Mouse (Mus musculus): ENCODE results near the gene Tsen54.
"Not testable (repeated sequence)": the region's sequence is repeated elsewhere in the genome, so short reads cannot be mapped to it uniquely, and the experiment has no call there.

Tsen54 gene

DNA sequence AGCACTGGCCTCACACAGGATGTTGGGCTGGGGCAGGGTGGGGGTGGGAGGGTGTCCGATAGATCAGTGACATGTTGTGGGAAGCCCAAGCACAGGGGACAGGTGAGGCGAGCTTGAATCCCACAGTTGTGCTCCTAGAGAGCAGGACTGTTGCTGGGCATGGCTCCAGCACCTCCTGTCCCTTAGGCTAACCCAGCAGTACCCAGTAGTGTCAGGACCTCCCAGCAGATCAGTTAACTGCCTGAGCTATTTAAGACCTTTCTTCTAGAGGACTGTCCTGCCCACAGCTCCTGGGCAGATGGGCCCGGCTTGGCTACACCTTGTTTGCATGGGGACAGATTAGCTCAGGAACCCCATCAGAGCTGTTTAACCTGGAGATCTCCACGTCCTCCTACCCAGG, 14.5 kb downstream of the Tsen54 start:
- DNase-seq (ENCODE audit: low spot score) = no peak

DNA sequence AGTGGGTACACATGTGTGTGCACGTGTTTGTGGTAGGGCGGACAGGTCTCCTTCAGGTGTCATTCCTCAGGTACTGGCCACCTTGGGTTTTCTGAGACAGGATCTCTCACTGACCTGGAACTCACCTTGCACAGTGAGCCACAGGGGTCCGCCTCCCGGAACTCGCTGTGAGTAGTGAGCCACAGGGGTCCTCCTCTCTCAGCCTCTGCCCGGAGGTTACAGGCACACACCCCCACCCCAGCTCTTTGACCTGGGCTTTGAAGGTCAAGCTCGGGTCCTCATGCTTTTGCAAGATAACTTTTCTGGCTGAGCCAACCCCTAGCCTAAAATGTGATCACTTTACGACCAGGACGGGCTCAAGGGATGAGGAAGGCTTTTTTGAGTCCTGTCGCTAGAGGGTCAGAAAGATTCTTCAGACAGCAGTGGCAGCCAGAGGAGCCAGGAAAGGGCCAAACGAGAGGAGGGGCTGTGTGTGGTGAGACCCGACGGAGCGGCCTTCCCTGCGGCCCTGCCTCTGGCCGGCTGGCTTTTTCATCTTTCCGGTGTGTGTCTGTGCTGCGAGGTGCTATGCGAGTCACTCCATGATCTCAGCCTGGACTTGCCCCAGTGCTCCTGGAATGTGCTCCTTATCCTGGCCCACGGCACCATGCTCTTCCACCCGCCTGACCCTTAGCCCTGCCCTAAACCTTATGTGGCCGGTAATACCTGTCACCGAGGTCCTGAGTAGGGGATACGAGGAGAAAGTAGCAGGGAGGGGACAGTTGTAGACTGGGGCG, 16.2 kb downstream of the Tsen54 start:
- DNase-seq (ENCODE audit: low spot score) = no peak

DNA sequence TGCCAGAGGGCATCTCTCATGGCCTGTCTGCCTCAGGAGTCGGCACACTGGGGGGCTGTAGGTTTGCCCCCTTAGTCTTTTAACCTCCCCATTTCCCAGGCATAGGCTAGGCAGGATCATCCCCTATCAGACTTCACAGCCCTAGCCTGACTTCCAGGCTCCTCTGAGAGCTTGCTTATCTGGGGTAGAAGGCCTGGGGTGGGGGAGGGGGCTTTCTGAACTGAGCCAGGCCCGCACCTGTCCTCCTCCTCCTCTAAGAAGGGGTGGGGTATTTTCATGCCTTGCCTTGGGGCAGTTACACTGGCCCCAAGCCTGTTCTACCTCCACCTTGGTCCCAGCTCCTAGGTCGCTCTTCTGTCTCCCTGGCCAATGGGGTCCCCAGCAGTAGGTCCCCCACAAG, 17.0 kb downstream of the Tsen54 start:
- DNase-seq (ENCODE audit: low spot score) = no peak

DNA sequence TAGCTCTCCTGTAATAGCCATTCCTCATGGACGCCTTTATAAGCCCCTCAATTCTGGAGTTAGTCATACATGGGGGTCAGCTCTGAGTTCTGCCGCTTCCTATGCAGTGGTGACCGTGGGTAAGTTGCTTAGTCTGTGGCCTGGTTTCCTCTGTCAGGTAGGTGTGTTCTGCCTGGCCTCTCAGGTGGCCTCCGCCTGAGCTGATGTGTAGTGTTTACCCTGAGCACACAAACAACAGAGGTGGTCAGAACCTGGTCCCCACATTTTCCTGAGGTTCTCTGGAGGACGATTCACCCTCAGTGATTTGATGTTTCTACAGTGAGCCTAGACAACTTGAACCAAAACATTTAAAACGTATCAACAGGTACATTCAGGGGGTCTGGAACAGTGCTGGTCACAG, 17.5 kb downstream of the Tsen54 start:
- DNase-seq (ENCODE audit: low spot score) = no peak

DNA sequence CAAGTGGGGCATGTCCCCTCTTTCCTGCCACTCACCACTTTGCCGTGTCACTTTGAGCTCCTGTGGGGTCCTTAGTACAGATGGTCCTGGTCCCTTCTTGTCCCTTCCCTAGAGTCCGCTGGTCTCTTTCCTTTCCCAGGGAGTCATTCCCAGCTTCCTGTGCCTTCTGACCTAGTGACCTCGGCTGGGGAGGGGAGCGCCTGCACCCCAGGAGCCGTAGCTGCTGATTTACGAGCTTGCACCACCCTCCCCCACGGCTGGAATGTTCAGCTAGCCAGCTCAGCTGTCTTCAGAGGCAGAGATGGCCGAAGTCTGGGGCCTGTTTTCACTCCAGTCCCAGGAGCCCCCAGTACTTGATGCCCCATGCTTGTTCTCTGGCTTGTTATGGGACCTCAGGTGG, 18.0 kb downstream of the Tsen54 start:
- DNase-seq (ENCODE audit: low spot score) = no peak

DNA sequence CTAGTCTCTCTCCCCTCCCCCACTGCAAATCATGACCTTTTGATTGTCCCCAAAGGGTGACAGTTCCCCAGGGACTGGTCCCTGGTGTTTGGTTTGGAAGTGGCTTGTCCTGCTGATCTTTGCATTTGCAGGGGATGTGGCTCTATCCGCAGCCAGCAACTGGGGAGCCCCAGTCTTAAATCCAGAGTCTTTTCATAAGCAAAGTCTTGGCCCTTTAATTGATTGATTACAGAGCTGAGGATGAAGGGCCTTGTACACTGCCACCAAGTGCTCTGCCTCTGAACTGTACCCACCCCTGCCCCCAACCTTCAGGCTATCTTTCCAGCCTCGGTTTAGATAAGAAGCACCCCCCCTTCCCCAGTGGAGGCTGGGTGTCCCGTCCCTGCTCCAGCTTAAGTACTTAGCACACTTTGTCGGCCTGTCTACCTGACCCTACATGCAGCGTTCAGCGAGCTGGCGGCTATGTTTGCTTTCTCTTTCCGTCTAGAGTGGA, 18.5 kb downstream of the Tsen54 start:
- no peak for DNase-seq (ENCODE audit: low spot score)

DNA sequence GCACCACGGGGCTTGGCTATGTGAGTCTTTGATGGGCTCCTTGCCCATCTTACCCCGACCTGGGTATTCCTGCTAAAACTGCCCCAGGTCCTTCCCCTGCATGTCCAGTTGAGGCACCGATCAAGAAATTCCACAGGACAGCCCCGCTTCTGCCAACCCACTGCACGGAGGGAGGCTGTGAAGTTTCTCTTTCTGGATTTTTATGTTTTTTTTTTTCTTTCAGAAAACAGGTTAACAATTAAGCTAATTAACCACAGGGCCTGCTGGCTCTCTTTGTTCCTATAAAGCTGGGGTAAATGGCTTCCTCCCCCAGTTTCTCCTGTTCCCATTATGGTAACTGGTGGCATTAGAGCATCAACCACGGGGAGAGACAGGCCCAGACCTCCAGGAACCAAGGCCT, 19.5 kb downstream of the Tsen54 start:
- DNase-seq (ENCODE audit: low spot score) = no peak

DNA sequence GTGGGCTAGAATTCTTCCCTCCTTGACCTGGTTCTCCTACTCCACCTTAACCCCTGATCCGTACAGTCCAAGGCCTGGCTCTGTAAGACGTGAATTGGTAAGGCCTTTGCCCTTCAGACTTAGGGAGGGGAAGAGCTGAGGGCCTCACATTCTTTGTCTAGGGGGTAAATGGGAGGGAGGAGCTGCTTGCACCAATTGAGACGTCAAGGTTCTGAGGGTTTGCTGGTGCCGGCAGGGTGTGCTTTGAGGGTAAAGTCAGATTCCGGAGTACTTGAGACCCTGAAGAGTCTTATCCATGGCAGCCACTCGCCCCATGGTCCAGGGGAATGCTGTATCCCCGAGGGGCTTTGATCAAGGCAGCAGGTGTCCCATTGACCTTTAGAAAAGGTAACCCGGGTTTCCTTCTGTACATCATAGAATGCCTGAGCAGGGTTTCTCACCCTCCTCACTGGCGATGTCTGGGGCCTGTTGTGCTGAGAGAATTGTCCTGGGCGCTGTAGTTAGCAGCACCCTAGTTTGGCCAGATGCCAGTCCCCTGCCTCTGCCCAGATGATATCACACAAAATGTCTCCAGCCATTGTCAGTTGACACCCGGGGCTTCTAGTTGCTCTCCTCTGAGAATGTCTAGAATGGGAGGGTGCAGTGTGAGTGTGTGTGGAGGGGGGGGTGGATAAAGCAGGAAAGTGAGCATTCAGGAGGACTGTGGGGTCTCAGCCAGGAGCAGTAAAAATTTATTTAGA, 22.3 kb downstream of the Tsen54 start:
- no peak for DNase-seq (ENCODE audit: low spot score)

DNA sequence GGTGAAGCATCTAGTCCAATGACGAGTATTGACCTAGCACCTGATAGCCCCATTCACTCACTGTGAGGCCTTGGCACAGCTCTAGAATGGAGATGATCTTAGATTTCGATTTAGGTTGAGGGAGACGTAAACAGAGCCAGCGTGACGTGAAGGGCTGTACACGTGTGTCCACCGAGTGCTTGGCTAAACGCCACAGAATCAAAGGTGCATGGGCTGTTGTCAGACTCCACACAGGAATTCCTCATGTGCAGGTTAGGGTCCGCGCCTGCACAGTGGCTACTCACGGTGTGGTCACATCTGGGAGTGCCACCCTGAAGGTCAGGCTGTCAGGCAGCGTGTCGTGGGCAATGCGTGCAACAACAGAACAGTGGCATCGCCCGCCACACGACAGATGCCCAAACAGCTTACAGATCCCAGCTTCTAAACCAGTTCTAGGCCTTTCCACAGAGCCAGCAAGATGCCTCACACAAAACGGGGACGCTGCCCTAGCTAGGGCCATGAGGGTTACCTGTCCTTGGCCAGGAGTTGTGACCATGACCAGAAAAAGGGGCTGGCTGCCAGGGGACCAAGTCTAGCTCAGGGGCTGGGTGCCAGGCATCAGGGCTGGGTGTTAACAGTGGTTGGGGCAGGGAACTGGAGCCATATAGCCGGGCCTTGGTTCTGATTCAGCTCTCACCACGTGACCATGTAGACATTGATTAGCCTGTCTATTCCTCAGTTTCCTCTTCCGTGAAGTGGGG, 23.3 kb downstream of the Tsen54 start:
- DNase-seq (ENCODE audit: low spot score) = no peak

DNA sequence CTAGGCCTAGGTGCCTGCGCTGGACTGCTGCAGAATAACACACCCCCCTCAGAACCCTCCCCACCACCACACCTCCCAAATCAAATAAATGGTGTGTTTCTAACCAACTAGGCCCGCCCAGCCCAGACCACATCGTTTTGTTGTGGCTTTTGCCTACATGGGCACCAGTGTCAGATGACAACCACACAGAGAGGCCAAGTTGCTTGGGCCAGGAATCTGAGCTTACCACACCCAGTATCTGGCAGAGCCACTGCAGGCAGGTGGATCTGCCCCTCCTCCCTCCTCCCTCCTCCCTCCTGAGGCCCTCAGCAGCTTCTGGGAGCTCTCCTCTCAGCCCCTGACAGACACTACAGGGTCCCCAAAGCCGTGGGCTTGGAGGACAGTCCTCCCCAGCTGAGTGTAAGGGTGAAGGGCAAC, 24.4 kb downstream of the Tsen54 start:
- no peak for DNase-seq (ENCODE audit: low spot score)

DNA sequence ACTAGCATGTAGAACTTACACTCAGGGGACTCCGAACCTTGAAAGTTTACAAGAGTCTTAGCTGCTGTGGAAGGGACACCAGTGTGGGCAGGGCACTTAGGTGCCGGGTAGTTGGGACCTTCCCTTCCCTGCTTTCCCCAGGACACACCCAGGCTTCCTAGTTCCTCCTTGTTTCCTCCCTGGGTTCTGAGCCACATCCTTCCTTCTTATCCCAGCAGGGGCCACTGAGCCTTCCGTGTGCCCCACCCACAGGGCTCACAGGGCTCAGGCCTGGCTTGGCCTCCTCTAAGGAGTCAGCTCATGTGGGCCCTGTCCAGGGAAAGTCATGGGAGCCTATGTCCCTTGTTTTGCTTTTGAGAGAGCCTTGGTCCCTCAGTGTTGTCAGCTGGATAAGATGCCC, 25.2 kb downstream of the Tsen54 start:
- no peak for DNase-seq (ENCODE audit: low spot score)

DNA sequence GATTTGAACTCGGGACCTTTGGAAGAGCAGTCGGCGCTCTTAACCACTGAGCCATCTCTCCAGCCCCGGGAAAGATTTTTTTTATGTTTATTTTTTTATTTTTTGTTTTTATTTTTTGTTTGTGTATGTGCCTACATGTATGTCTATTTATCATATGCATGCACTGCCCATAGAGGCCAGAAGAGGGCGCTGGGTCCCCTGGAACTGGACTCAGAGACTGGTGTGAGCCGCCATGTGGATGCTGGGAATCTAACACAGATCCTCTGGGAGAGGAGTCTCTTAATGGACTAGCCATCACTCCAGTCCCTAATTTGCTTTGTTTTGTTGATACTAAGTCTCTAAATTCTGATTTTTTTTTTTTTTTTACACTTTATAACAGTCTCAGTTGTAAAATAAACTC, 26.5 kb downstream of the Tsen54 start:
- DNase-seq (ENCODE audit: low spot score) = no peak

DNA sequence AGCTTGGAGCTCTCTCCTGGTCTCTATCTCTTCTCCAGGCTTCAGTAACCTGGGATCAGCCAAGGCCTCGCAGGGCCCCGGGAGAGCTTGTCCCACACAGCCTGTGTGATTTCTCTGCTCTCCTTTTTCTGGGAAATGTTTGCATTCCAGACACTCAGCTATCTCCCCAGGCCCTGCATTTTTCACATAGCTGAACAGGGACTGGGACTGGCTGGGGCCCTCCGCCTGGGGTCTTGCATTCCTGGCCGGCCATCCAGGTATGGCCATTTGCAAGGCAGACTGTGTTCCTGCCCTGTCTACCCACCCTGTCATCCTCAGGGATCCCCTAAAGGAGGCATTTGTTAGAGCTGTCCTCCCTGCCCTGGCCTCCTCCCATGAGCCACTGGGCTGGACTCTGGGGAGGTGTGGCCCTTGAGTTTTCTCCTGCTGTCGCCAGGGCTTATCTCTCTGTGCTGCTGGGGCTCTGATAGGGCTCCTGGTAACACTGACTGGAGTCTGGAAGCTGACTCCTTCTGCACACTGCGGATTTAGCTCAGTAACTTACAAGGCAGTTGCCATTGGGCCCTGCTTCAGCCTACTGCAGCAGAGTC, 27.5 kb downstream of the Tsen54 start:
- DNase-seq (ENCODE audit: low spot score) = peak; percentile 67

DNA sequence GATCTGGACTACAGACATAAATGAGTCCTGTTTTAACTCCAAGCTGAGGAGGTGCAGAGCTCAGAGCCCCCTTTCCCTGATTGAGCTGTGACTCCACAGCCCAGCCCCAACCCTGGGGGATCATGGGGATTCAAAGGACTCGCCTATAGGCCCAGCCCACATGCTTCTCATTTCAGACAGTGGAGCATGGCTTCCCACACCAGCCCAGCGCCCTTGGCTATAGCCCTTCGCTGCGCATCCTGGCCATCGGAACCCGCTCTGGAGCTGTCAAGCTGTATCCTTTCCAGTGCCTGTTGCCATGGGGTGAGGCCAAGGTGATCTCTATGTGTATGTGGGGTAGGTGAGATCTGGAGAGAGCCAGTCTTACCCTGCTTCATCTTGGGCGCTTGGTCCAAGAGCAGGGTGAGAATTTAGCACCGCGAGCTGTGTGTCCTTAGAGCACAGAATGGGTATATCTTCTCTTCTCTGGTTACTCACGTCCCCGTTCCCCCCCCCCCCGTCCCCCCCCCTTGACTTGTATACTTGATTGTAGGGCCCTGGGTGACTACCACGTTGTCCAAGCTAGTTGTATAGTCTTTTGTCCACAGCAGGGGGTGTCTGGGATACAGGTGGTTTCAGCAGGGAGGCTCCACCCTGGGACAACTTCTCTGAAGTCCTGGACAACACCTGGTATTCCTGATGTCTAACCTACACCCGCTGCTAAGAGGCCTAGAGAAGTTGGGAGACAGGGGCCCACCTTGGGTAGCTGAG, 28.8 kb downstream of the Tsen54 start:
- DNase-seq (ENCODE audit: low spot score) = no peak

DNA sequence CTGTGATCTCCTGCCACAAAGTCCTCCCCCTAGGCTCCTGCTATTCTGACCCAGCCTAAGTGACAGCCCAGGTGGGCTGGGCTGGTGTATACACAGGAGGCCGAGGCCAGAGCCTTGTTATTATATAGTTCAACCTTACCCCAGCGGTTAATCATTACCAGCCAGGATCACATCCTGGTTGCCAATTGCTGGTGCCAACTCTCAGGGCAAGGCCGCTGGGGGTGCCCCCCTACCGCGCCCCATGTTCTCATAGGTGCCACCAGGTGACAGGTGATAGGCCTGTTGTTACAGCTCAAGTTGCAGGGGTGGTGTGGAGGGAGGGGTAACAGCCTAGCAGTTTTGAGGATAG, 29.3 kb downstream of the Tsen54 start:
- no peak for DNase-seq (ENCODE audit: low spot score)

DNA sequence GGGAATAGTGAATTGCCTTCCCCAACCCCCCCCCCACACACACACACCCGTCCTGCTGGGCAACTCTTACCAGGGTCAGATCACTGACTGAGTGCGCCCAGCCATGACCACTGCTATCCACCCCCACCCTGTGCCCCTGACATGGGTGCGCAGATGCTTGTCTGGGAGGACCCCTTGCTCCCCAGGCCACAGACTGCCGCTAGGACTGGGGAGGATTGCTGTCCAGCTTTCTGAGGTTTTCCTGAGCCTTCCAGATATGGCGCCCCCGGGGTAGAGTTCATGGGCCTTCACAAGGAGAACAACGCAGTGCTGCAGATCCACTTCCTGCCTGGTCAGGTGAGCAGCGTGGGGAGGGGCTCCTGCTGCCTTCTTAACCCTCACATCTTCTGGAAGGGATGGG, 29.7 kb downstream of the Tsen54 start:
- no peak for DNase-seq (ENCODE audit: low spot score)

DNA sequence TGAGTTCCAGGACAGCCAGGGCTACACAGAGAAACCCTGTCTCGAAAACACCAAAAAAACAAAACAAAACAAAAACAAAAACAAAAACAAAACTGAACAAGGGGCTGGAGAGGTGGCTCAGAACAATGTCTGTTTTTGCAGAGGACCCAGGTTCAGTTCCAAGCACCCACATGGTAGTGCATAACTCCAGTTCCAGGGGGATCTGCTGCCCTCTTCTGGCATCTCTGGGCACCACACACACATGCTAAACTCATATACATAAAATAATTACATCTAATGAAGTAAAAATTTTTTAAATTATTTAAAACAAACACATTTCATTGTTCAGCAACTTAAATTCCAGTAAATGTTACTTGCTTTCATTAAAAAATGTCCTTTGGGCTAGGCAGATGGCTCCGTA, 31.3 kb downstream of the Tsen54 start:
- DNase-seq (ENCODE audit: low spot score) = no peak

DNA sequence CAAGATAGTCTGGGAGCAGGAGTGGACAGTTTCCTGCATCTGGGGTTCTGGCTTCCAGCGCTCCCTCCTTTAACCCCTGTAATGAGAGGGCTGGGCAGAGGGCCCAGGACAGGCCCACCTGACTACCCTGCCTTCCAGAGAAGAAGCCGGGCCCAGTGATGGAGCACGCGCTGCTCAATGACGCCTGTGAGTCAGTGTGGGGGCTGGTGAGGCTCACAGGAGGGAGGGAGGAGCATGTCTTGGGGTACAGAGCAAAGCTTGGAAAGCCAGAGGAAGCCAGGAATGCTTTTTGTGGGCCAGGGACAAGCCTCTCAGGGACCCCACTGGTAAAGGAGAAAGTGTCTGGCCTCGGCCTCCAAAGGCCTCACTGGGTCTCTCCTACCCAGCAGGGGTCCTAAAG, 40.1 kb downstream of the Tsen54 start:
- no peak for DNase-seq (ENCODE audit: low spot score)

DNA sequence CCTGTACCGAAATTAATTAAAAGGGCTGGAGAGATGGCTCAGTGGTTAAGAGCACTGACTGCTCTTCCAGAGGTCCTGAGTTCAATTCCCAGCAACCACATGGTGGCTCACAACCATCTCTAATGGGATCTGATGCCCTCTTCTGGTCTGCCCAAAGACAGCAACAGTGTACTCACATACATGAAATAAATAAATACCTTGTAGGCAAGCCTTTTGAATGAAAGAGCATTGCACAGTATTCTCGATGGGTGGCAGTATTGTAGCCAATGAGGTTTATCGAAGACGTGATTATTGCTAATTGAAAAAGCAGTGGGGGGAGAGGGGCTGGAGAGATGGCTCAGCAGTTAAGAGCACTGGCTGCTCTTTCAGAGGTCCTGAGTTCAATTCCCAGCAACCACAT, 42.6 kb downstream of the Tsen54 start:
- DNase-seq (ENCODE audit: low spot score) = not testable (repeated sequence)

DNA sequence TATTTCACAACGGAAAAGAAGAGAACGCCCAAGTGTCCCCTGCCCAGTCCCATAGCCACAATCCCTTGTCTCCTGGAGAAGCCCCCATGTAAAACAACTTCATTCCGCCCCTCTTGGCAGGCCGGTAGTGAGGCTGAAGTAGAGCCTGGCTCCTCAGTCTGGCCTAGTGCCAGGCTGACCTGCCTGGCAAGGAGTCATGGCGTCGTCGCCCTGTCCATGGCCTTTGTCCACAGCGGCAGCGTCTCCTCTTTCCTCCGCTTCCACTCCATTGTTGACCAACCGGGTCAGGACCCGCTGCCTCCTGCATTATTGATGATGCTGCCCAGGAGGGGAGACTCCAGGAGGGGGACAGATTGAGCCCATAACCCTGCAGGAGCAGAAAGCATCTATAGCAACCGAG, 43.4 kb downstream of the Tsen54 start:
- no peak for DNase-seq (ENCODE audit: low spot score)

DNA sequence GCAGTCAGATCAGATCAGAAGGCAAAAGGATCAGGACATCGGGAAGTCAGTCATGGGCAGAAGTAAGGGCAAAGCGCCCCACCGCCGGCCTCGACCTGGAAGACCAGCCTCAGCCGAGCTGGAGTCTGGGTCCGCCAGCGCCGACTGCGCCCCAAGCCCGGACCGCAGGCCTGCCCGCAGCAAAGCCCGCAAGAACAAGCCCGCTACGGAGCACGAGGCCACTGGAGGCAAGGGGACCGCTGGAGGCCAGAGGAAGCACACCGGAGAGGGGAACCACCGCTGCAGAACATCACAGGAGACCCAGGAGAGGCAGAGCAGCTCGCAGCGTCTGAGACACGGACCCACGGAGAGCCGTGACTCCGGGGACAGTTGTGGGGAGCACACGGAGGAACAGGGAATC, 43.8 kb downstream of the Tsen54 start, which contains the start of gene Myo15b:
TSS of gene Myo15b (plus strand) at position 53 of the 400 bp plus-strand sequence.
- DNase-seq (ENCODE audit: low spot score) = no peak
